Mouse (Mus musculus): ENCODE results near the gene Pradc1.

- TF ChIP-seq CTCF (IDR thresholded peaks at IDR 0.05; ENCODE audit: low read depth, low read length) = peak; percentile 78
- TF ChIP-seq POLR2A (IDR thresholded peaks at IDR 0.05; ENCODE audit: extremely low read depth, insufficient read depth, low read length) = peak; percentile 80
These were observed 790 bp downstream of the Pradc1 start, which contains the start of gene Cct7 for GRCm38 (mm10) chr6:85450697-85451663.
